Mouse (Mus musculus) erythroblast, embryonic 14.5 days (primary cell): ENCODE results near the gene Gprc6a. TPM values are rescaled to one million over a fixed set of nuclear protein-coding genes. Genes with fewer than 3 reads are reported as not detected.

Source experiments
- H3K27me3 ChIP-seq: 2 replicates; pipeline ENCODE4 v1.6.1; 2012; ENCODE audit warnings: inconsistent platforms; ENCODE audit not compliant: control insufficient read depth
- H3K36me3 ChIP-seq: 2 replicates; pipeline ENCODE4 v1.6.1; 2012; ENCODE audit warnings: mild to moderate bottlenecking, inconsistent platforms; ENCODE audit not compliant: control insufficient read depth
- H3K4me1 ChIP-seq: 2 replicates; pipeline ENCODE4 v1.6.1; 2012; ENCODE audit warnings: inconsistent platforms; ENCODE audit not compliant: control insufficient read depth
- H3K4me3 ChIP-seq: replicated peaks from 2 replicates; pipeline ENCODE3; 2012; ENCODE audit warnings: moderate library complexity, mild to moderate bottlenecking, inconsistent platforms
- H3K9me3 ChIP-seq: 2 replicates; pipeline ENCODE4 v1.6.1; 2012; ENCODE audit warnings: low read length, inconsistent platforms, mixed read lengths; ENCODE audit not compliant: control insufficient read depth
- GATA1 ChIP-seq: IDR thresholded peaks from 2 replicates; pipeline ENCODE4 v1.6.1; 2012; ENCODE audit warnings: low read length, inconsistent platforms, mixed read lengths
- TAL1 ChIP-seq: IDR thresholded peaks from 3 replicates; pipeline ENCODE4 v1.6.1; 2012; ENCODE audit warnings: low read length, inconsistent platforms, mixed read lengths
- polyA plus RNA-seq: library from polyadenylated mRNA; stranded (reverse); fragments of >175 nt; gene quantifications from 2 replicates; pipeline ENCODE4 v1.2.3, GENCODE M21; 2012

The Gprc6a gene
- not detected in 2 replicates for polyA plus RNA-seq

DNA sequence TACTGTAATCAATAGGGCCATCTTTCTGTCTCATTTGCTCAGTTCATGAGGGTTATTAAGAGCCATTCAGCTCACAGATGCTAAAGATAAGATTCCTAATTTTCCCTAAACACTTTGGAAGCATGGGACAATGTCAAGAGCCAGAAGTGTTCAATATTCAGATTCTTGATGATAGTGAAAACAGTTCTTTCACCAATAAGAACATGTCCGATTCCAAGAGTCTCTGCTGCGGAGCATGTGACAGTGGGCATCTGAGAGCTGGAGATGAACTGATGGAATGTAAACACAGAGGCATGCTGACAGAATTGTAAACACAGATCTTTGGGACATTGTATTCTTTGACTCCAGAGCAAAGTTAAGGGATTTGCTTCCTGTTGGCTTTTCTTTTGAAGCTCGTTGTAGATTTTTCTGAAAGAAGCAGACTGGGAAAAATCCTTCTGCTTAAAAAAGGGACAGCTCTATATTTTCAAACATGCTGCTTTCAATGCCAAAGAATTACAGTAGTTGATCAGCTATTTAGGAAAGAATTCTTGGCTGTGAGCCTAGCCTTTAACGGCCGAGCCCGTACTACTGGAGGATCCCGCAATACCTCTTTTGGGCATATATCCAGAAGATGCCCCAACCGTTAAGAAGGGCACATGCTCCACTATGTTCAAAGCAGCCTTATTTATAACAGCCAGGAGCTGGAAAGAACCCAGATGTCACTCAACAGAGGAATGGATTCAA, at the start of gene Gprc6a:
Gene Gprc6a (minus strand): TSS at position 51 of the 726 bp plus-strand sequence.
- Histone ChIP-seq H3K4me3 (no peak within 1 kb of the TSS), H3K36me3 (no peaks in the 10 kb centered on the region), H3K27me3 (no peaks in the 10 kb centered on the region), H3K9me3 (peaks cover 3% of the 10 kb centered on the region; the same call in 1 of the 2 replicates), H3K4me1 (no peaks in the 10 kb centered on the region)
- no peak for TF ChIP-seq GATA1
- no peak for TF ChIP-seq TAL1

DNA sequence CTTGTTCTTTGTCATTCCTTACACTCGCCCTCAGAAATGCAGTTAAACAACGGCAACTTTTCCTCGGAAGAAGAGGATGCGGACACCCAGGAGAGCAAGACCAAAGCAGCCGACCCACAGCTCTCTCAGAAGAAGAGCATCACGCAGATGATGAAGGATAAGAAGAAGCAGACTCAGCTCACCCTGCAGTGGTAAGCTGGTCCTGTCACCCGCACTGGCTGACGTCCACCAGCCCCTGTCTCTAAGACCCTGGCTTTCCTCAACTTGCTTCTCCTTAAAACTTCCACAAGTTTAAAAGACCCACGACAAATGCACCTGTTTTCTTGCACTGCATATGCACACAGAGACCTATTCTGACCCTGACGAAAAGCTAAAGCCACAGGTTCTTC, 47.0 kb upstream of the Gprc6a start:
- H3K4me1 ChIP-seq = no peaks in the 10 kb centered on the region
- H3K27me3 ChIP-seq = peaks cover 24% of the 10 kb centered on the region
- H3K9me3 ChIP-seq = no peaks in the 10 kb centered on the region; the same call in 1 of the 2 replicates
- no peak for TF ChIP-seq TAL1
- TF ChIP-seq GATA1 = no peak
- no peaks in the 10 kb centered on the region for H3K36me3 ChIP-seq
- no peak overlapping the region for H3K4me3 ChIP-seq

DNA sequence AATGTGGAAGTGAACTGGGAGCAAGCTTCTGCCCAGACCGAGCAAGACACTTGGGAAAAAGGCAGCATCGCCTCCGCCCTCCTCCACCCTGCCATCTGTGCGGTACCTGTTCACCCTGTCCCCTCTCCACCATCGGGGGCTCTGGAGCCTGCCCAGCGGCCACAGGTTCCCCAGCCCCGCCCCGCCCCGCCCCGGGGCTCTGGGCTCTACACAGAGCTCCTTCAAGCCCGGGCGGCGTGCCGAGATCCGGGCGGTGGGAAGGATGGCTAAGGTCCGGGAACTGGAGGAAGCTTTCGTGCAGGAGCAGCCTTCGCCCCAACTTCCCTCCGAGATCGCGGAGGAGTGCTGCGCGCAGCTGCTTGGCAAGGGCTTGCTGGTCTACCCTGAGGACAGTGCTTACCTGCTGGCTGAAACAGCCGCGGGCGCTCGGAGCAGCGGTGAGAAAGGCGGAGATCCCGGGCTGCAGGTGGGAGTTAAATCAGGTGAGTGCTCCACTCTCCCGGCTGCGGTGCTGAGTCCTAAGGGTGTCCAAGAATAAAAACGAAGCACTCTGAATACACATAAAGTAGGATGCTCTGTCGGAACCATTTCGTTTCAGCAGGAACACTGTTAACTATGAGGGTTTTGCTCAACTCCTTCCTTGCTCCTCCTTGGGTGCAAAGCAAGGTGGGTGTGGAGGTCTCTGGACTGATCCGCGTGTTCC, 46.4 kb upstream of the Gprc6a start, which contains the start of gene Rfx6:
Gene Rfx6 (plus strand): TSS at position 209 of the 703 bp plus-strand sequence.
- no peak within 1 kb of the TSS for H3K4me3 ChIP-seq
- H3K4me1 ChIP-seq = no peaks in the 10 kb centered on the region
- TF ChIP-seq GATA1 (no peak), TAL1 (no peak)
- H3K36me3 ChIP-seq = no peaks in the 10 kb centered on the region
- H3K9me3 ChIP-seq = no peaks in the 10 kb centered on the region; the same call in 1 of the 2 replicates
- peaks cover 24% of the 10 kb centered on the region for H3K27me3 ChIP-seq

DNA sequence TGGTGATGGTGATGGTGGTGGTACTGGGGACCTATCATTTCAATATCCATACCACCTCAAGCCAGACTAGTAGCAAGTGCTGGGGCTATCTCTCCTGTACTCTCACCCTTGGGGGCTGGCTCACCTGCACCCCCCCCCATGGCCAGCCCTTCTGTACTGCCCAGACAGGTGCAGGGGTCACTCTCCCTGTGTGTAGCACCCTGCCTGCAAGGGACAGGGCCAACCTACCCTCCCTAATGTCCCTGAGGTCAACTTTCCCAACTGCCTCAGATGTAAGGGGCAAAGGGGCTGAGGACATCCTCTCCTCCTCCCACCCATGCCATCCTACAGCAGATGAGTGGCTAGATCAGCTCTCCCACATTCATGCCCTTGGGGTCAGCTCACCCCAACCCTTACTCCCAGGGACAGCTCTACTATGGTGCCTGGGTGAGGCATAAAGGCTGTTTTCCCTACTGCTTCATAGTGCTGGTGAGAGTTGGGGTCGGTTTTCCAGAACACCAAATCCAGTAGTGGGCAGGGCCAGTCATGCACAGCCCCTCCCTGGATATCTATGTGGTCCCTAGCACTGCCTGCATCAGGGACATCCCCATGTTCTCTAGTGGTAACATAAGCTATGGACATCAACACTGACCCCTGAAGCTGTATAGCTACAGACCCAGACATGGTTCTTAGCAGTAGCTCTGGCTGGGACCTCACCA, 41.0 kb upstream of the Gprc6a start:
- no peak for TF ChIP-seq TAL1
- no peak for TF ChIP-seq GATA1
- Histone ChIP-seq H3K36me3 (no peaks in the 10 kb centered on the region), H3K27me3 (peaks cover 10% of the 10 kb centered on the region), H3K9me3 (no peaks in the 10 kb centered on the region), H3K4me3 (no peak overlapping the region), H3K4me1 (no peaks in the 10 kb centered on the region)

DNA sequence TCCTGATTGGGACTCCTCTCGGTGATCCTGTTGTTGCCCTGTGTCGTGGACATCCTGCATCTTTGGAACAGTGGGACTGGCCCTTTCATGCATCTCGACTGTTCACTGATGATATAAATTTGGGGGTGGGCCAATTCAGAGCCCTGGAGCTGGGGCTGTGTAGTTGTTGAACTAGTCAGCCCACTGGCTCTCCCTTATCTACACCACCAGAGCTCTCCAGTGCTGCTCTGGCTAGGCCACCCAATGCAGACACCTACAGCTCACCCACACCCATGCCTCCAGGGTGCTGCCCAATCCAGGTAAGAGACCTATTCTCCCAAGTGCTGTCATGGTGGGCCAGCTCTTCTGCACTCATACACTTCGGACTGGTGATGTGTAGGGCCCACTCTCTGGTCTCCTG, 40.3 kb upstream of the Gprc6a start:
- H3K4me3 ChIP-seq = no peak overlapping the region
- H3K4me1 ChIP-seq = no peaks in the 10 kb centered on the region
- peaks cover 3% of the 10 kb centered on the region for H3K27me3 ChIP-seq
- H3K36me3 ChIP-seq = no peaks in the 10 kb centered on the region
- no peak for TF ChIP-seq GATA1
- TF ChIP-seq TAL1 = no peak
- H3K9me3 ChIP-seq = no peaks in the 10 kb centered on the region

DNA sequence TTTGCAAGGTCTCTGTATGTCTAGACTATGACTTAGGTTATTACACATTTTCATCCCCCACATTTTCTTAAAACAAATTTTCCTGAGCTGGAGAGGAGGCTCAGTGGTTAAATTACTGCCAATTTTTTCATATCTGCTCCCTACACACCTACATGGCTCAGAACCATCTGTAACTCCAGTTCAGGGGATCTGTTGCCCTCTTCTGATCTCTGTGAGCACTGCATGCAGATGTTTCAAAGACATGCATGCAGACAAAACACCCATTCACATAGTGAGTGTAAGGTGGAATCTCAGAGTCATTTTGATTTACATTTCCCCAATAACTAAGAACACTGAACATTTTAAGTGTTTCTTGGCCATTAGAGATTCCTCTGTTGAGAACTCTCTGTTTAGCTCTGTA, 38.1 kb upstream of the Gprc6a start:
- no peak for TF ChIP-seq GATA1
- TF ChIP-seq TAL1 = no peak
- Histone ChIP-seq H3K4me1 (no peaks in the 10 kb centered on the region), H3K27me3 (no peaks in the 10 kb centered on the region), H3K36me3 (no peaks in the 10 kb centered on the region), H3K9me3 (no peaks in the 10 kb centered on the region), H3K4me3 (no peak overlapping the region)

DNA sequence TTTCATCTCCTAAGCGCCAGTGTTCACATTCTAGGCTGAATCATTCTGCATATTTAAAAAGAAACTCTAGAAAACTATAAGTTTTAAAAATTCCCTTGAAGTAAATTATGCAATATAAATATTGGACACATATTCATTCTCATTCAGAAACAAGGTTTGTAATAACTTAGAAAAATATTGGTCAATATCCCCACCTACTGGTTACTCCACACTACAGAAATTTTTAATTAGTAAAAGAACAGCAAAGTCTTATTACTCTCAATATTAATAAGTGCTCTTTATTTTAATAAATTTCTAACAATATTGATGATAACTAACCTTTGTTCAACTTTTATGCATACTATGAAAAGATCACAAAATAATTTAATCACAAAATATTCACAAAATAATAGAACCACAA, 26.1 kb upstream of the Gprc6a start:
- Histone ChIP-seq H3K4me3 (no peak overlapping the region), H3K36me3 (no peaks in the 10 kb centered on the region), H3K27me3 (no peaks in the 10 kb centered on the region), H3K4me1 (no peaks in the 10 kb centered on the region), H3K9me3 (no peaks in the 10 kb centered on the region)
- no peak for TF ChIP-seq TAL1
- no peak for TF ChIP-seq GATA1

DNA sequence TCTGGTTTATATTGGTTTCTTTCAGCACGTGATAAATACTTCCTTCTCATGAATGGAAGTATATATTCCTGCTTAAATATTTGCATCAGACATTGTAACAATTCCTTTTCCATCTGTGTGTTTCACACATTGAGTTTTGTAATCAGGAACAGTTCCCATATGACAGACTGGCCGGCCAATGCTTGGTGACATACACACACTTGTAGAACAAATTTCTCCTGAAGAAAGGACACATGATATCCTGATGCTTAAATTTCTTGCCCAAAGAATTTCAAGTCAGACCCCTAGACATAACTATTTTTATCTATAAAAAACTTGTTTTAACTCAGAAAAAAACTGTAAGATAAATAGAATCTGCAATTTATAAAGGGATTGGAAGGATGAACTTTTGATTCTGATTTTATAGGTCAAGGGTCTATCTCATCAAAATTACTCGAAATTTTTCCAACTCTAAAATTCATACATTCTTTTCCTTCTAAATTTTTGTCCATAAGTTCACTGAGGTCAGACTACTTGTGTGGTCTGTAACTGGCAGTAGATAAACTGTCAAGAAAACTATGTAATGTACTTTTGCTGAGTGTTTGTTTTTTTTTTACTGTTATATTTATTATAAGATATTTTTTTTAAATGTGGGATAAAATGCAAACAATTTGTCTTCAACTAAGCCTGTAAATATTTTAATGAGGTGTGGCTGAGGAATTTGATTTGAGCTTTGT, 18.4 kb upstream of the Gprc6a start:
- Histone ChIP-seq H3K4me1 (no peaks in the 10 kb centered on the region), H3K9me3 (no peaks in the 10 kb centered on the region), H3K27me3 (no peaks in the 10 kb centered on the region), H3K4me3 (no peak overlapping the region), H3K36me3 (no peaks in the 10 kb centered on the region)
- TF ChIP-seq GATA1 = no peak
- no peak for TF ChIP-seq TAL1
